Mouse (Mus musculus) G1E (cell line): Measurements from ENCODE around the gene P2rx1. TPM values are rescaled to one million over a fixed set of nuclear protein-coding genes. Genes with fewer than 3 reads are reported as not detected.
A peak's percentile ranks its signal among the peaks of the same experiment; 100 is the strongest.

Experiments used
- ATAC-seq: 2 replicates; pipeline ENCODE4 v1.8.0; 2016; ENCODE audit warnings: mild to moderate bottlenecking; ENCODE audit not compliant: insufficient number of reproducible peaks, poor library complexity, low FRiP score, severe bottlenecking; ENCODE audit errors: extremely low read depth
- DNase-seq: peaks from one replicate; pipeline ENCODE4 v3.0.0; 2012; ENCODE audit warnings: low spot score
- H3K27me3 ChIP-seq: 2 replicates; pipeline ENCODE4 v1.6.1; 2012; ENCODE audit warnings: mild to moderate bottlenecking, low read length, inconsistent platforms; ENCODE audit not compliant: insufficient read depth
- H3K36me3 ChIP-seq: replicated peaks from 2 replicates; pipeline ENCODE3; 2012; ENCODE audit warnings: mild to moderate bottlenecking, inconsistent platforms
- H3K4me1 ChIP-seq: 2 replicates; pipeline ENCODE4 v1.6.1; 2012; ENCODE audit warnings: low read depth, low read length, inconsistent platforms, mixed read lengths; ENCODE audit not compliant: insufficient read depth
- H3K4me3 ChIP-seq: 2 replicates; pipeline ENCODE4 v1.5.1; 2012; ENCODE audit warnings: low read depth, mild to moderate bottlenecking, inconsistent platforms, low read length, moderate library complexity, mixed read lengths
- H3K9me3 ChIP-seq: replicated peaks from 2 replicates; pipeline ENCODE4 v1.6.1; 2012; ENCODE audit warnings: inconsistent platforms
- CTCF ChIP-seq: IDR thresholded peaks from 2 replicates; pipeline ENCODE4 v1.5.1; 2012; ENCODE audit warnings: low read depth, low read length, inconsistent platforms, mixed read lengths
- GATA1 ChIP-seq: IDR thresholded peaks from 2 replicates; pipeline ENCODE4 v1.6.1; 2012; ENCODE audit warnings: borderline replicate concordance, low read length, inconsistent platforms, mixed read lengths
- GATA2 ChIP-seq: IDR thresholded peaks from 2 replicates; pipeline ENCODE4 v1.6.1; 2012; ENCODE audit warnings: low read depth, low read length, inconsistent platforms, borderline replicate concordance
- POLR2AphosphoS5 ChIP-seq: IDR thresholded peaks from 2 replicates; pipeline ENCODE4 v1.6.1; 2012; ENCODE audit warnings: low read depth, low read length, inconsistent platforms; ENCODE audit not compliant: insufficient replicate concordance
- TAL1 ChIP-seq: conservative IDR thresholded peaks from 2 replicates; pipeline ENCODE4 v1.6.1; 2012; ENCODE audit warnings: low read depth, low read length, inconsistent platforms, mixed read lengths
- polyA plus RNA-seq: library from polyadenylated mRNA; stranded (reverse); fragments of >175 nt; gene quantifications from 2 replicates; pipeline ENCODE4 v1.2.3, GENCODE M21; 2012
- total RNA-seq, 2 experiments: library from RNA; stranded (forward) in 1 of 2; stranded (reverse) in 1 of 2; fragments of 200-1000 nt in 1 of 2; fragments of >200 nt in 1 of 2; fragmentation: Nextera tagmentation in 1 of 2; gene quantifications; 2 replicates each; pipeline ENCODE4 v1.2.3; 2014 to 2017

P2rx1 gene
- total and polyA plus RNA-seq, 3 experiments = 11.4 to 46.9 (median 14.8) TPM

GRCm38 (mm10) chr11:73016103-73016420 is 17.2 kb downstream of the P2rx1 start:
- Histone ChIP-seq H3K27me3 (peaks cover 74% of the 10 kb centered on the region), H3K4me3 (no peak overlapping the region), H3K4me1 (peaks cover 30% of the 10 kb centered on the region), H3K36me3 (peaks cover 8% of the 10 kb centered on the region), H3K9me3 (no peaks in the 10 kb centered on the region)
- no peak for TF ChIP-seq CTCF
- no peak for TF ChIP-seq TAL1
- no peak for TF ChIP-seq GATA1
- no peak for DNase-seq
- ATAC-seq = no peak

DNA sequence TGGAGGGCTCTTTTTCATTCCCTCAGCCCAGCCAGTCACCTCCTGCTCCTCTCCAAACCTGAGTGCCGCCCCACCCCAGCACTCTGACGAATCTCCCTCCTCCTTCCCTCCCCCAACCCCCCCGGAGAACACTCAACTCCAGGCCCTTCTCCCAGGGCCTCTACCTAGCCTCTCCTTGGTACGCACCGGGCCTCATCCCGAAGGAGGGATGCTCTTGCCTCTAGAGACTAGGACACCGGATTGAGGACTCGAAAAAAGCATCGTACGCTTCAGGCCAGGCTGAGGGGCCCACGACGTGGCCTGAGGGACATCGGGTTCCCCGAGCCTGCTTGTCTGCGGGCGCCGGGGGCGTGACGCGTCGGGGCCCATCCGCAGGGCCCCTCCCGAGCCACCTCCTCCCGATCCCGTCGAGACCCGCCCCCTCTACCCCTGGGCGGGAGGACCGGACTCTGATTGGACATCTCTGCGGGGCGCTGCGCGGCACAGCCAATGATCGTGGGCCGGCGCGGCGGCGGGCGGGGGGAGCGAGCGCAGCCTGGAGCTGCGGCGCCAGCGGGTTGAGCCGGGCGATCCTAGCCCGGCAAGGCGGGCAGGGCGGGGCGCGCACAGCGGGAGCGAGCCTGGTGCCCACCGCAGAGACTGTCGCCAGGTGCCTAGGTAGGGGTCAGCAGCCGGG is 19.7 kb downstream of the P2rx1 start, which contains the start of gene Camkk1:
TSS of gene Camkk1 (plus strand) at position 538 of the 676 bp plus-strand sequence.
- TF ChIP-seq POLR2AphosphoS5 (no peak), TAL1 (no peak), GATA2 (no peak), GATA1 (no peak), CTCF (no peak)
- H3K36me3 ChIP-seq = peaks cover 6% of the 10 kb centered on the region
- no peaks in the 10 kb centered on the region for H3K9me3 ChIP-seq
- H3K4me1 ChIP-seq = peaks cover 51% of the 10 kb centered on the region
- DNase-seq (peak; percentile 100), ATAC-seq (peak; percentile 98)
- H3K27me3 ChIP-seq = peaks cover 81% of the 10 kb centered on the region
- peak within 1 kb of the TSS; percentile 77 for H3K4me3 ChIP-seq

DNA sequence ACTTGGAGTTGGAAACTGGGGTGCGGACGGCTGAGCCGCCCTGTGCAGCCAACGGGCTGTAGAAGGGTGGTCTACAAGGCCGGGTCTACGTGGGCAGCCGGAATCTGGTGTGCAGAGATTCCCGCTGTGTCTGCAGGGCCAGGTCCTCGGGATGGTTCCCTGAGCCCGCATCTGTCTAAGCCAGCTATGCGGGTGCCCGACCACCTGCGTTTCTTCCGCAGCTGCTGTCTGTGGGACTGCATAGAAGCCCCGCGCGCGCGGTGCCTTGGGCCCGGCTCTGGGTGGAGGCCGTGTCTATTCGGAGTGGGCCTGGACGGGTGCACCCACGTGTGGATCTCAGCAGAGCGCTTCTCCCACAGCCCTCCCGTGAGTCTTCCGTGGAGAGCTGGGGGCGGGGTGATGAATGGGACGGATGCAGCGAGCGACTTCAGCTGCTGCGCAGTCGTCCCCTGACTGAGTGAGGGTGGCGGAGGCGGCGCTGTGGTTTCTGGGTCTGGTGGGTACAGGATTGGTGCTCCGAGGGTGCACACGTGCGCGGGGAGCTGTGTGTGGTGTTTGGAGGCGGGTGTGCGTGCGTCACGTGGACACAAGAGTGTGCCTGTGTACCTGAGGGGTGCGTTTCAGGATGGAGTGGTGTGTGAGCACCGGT is 20.4 kb downstream of the P2rx1 start:
- DNase-seq (peak; percentile 61), ATAC-seq (no peak)
- TF ChIP-seq GATA2 (no peak), CTCF (no peak), POLR2AphosphoS5 (0 out of 2 replicates have a peak, but pooled peaks have one; percentile 45), TAL1 (no peak)
- Histone ChIP-seq H3K4me3 (peak overlapping the region; percentile 77), H3K36me3 (peaks cover 2% of the 10 kb centered on the region), H3K4me1 (peaks cover 57% of the 10 kb centered on the region), H3K9me3 (no peaks in the 10 kb centered on the region), H3K27me3 (peaks cover 75% of the 10 kb centered on the region)

DNA sequence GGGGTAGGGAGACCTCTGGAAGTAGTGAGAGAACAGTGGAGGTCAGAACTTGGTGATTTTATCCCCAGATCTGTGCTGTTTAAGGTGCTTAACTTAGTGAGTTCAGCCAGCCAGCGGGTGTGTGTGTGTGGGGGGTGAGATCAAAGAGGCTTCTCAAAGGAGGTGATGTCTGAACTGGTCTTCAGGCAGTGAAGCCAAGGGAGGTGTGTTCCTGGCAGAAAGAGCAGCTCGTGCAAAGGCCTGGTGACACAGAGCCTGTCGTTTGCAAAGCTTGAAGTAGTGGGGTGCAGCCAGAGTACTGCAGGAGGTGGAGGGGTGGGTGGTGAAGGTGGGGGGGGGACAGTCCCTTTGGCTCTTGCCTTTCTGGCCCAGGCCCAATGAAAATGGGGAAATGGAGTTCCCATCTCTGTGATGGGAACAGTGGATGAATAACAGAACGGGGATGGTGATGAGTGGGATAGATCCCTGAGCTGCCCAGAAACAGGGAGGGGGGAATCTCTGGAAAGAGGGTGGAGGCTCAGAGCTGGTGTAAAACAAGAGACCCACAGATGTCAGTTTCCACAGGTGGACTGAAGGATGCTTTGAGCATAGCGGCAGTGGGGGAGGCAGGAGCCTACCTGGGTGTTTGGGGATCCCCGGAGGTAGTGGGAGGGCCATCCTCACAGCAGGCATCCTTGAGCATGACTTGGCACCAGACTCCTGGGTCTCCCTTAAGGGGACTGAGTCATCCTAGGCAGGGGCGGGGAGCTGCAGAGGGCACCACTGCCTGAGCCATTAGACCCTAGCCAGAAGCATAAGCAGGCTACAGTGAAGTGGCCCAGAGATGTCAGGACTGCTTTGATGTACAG is 22.3 kb downstream of the P2rx1 start:
- TF ChIP-seq TAL1 (no peak), GATA1 (no peak), CTCF (no peak), GATA2 (no peak), POLR2AphosphoS5 (no peak)
- DNase-seq (no peak), ATAC-seq (no peak)
- H3K27me3 ChIP-seq = peaks cover 59% of the 10 kb centered on the region
- H3K4me1 ChIP-seq = peaks cover 76% of the 10 kb centered on the region
- no peak overlapping the region for H3K4me3 ChIP-seq
- H3K9me3 ChIP-seq = no peaks in the 10 kb centered on the region
- H3K36me3 ChIP-seq = peaks cover 9% of the 10 kb centered on the region

GRCm38 (mm10) chr11:73023099-73023498 is 24.2 kb downstream of the P2rx1 start:
- Histone ChIP-seq H3K9me3 (no peaks in the 10 kb centered on the region), H3K27me3 (peaks cover 41% of the 10 kb centered on the region), H3K4me1 (peaks cover 91% of the 10 kb centered on the region), H3K4me3 (no peak overlapping the region), H3K36me3 (peaks cover 28% of the 10 kb centered on the region)
- ATAC-seq = no peak
- DNase-seq = no peak
- TF ChIP-seq TAL1 (no peak), GATA2 (no peak), POLR2AphosphoS5 (no peak), GATA1 (no peak)

DNA sequence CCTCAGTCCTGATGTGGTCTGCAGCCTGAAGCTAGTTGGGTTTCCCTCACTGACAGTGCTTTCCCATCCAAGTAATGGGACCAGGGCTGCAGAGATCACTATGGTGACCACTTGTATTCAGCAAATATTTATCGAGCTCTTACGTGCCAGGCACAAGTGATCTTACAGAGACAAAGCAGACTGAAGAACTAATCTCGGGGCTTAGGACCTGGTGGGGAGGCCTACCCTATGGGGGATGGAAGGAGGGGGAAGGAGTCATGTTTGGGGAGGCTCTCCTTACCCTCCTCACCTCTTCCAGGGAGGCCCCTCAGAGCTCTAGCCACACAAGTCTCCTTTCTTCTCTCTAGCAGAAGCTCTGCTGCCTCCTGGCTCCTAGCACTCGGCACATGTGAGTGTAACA is 24.9 kb downstream of the P2rx1 start:
- peak overlapping the region; percentile 68; the same call in 1 of the 2 replicates for H3K4me3 ChIP-seq
- H3K9me3 ChIP-seq = no peaks in the 10 kb centered on the region
- DNase-seq (no peak), ATAC-seq (no peak)
- H3K36me3 ChIP-seq = peaks cover 34% of the 10 kb centered on the region
- TF ChIP-seq POLR2AphosphoS5 = no peak
- no peak for TF ChIP-seq TAL1
- TF ChIP-seq CTCF = no peak
- TF ChIP-seq GATA1 = no peak
- TF ChIP-seq GATA2 = no peak
- peaks cover 85% of the 10 kb centered on the region for H3K4me1 ChIP-seq
- H3K27me3 ChIP-seq = peaks cover 35% of the 10 kb centered on the region
